Mouse (Mus musculus) midbrain, embryonic 14.5 days (tissue): ENCODE measurements around the gene BC028528. TPM values are rescaled to one million over a fixed set of nuclear protein-coding genes. Genes with fewer than 3 reads are reported as not detected.
A peak's percentile ranks its signal among the peaks of the same experiment; 100 is the strongest.

Experiments
- ATAC-seq: fragments of 200-750 bp; cut with Nextera tagmentation; 2 replicates; pipeline ENCODE4 v1.8.0; 2017; ENCODE audit warnings: moderate number of reproducible peaks, moderate library complexity; ENCODE audit not compliant: low FRiP score, low TSS enrichment
- DNase-seq: peaks from one replicate; pipeline ENCODE4 v3.0.0-alpha.2; 2015
- H3K27ac ChIP-seq: fragments of 300-500 bp; sonication (generic); replicated peaks from 2 replicates; pipeline ENCODE4 v1.5.1; 2014; ENCODE audit warnings: mild to moderate bottlenecking, low read depth, low read length, moderate library complexity
- H3K27me3 ChIP-seq: fragments of 300-500 bp; sonication (generic); 2 replicates; pipeline ENCODE4 v1.6.1; 2014; ENCODE audit warnings: low read length, control low read depth, mixed read lengths; ENCODE audit not compliant: control insufficient read depth, insufficient read depth
- H3K36me3 ChIP-seq: fragments of 300-500 bp; sonication (generic); 2 replicates; pipeline ENCODE4 v1.6.1; 2014; ENCODE audit warnings: low read length, control low read depth; ENCODE audit not compliant: control insufficient read depth, insufficient read depth
- H3K4me1 ChIP-seq: fragments of 300-500 bp; sonication (generic); 2 replicates; pipeline ENCODE4 v1.6.1; 2014; ENCODE audit warnings: mild to moderate bottlenecking, antibody characterized with exemption, low read length, control low read depth; ENCODE audit not compliant: control insufficient read depth, insufficient read depth
- H3K4me2 ChIP-seq: fragments of 300-500 bp; sonication (generic); 2 replicates; pipeline ENCODE4 v1.6.1; 2014; ENCODE audit warnings: mild to moderate bottlenecking, low read length, moderate library complexity
- H3K4me3 ChIP-seq: fragments of 300-500 bp; sonication (generic); replicated peaks from 2 replicates; pipeline ENCODE4 v1.5.1; 2014; ENCODE audit warnings: low read depth, low read length
- H3K9ac ChIP-seq: fragments of 300-500 bp; sonication (generic); replicated peaks from 2 replicates; pipeline ENCODE4 v1.6.1; 2014; ENCODE audit warnings: mild to moderate bottlenecking, low read length, moderate library complexity
- H3K9me3 ChIP-seq: fragments of 300-500 bp; sonication (generic); 2 replicates; pipeline ENCODE4 v1.6.1; 2016; ENCODE audit warnings: low read length, control low read depth, mixed read lengths; ENCODE audit not compliant: control insufficient read depth
- WGBS: fragments of 180-500 bp; shearing (Covaris S2); extraction: QIAGEN DNeasy Blood & Tissue Kit; methylation state at CpG from one replicate; pipeline ENCODE4 v1.1.7; 2014; 5-methylcytosine and 5-hydroxymethylcytosine counted together
- polyA plus RNA-seq: library from polyadenylated mRNA; unstranded; fragments of >200 nt; fragmentation: Nextera tagmentation; extraction: Ambion mirVana; gene quantifications from 2 replicates; pipeline ENCODE4 v1.2.1, GENCODE M21; 2014

BC028528 gene
- polyA plus RNA-seq, result 11.1 and 14.9 TPM in 2 replicates

DNA sequence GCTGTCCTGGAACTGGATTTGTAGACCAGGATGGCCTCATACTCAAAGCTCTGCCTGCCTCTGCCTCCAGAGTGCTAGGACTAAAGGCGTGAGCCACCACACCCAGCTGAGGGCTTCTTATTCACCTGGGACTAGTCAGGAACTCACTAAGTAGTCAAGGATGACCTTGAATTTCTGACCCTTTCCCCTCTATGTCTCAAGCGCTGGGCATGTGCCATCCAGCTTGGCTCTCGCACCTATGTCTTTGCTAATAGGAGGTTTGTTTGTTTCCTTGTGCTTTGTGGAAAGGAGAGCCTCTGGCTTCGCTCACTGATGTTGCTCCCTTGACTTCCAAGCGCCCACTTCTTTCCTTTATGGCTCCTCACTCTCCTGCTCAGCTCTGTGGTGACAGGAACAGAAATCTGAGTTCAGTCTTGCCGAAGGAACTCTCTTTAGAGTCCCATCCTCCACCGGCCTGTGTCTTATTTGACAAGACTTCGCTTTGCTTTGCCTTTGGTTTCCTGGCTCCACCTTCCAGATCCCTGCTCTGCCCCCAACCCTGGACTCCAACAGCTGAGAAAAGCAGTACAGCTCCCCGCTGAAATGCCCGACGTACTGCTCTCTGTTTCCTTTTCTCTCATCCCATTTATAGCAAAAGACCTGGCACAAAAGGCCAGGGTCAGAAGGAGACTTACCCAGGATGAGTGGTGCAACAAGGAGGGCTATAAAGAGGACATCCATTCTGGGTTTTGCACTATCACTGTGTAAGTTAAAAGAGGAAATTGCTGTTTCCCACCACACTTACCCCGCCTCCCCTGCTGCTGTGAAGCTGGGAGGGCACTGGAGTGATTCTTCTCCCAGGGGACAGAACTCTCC lies at the start of gene BC028528:
Gene BC028528 (minus strand): TSS at position 795 of the 855 bp plus-strand sequence.
- 0 out of 2 replicates have a peak within 1 kb of the TSS, but pooled peaks have one; percentile 2 for H3K4me3 ChIP-seq
- no peak for DNase-seq

DNA sequence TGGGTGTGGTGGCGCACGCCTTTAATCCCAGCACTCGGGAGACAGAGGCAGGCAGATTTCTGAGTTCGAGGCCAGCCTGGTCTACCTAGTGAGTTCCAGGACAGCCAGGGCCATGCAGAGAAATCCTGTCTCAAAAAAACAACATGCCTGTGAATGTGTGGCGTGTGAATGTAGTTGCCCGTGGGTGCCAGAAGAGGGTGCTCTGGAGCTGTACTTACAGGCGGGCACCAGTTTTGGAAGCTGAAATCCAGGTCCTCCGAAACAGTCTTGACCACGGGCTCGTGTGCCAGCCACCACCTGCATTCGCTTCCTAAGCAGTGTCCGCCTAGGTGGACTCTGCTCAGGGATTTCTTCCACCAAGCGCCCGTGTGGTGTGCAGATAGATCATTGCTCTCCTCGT lies 47.0 kb upstream of the BC028528 start:
- no peaks in the 10 kb centered on the region for H3K9me3 ChIP-seq
- no peak overlapping the region for H3K27ac ChIP-seq
- no peak overlapping the region for H3K9ac ChIP-seq
- no peaks in the 10 kb centered on the region for H3K4me1 ChIP-seq
- peaks cover 81% of the 10 kb centered on the region for H3K36me3 ChIP-seq
- no peak overlapping the region for H3K4me3 ChIP-seq
- H3K4me2 ChIP-seq, result no peak overlapping the region
- 93% methylated on average over 15 of the region's 15 CpGs for WGBS
- DNase-seq, result no peak
- no peak for ATAC-seq
- no peaks in the 10 kb centered on the region for H3K27me3 ChIP-seq

More for the DNA sequence above, at the start of gene BC028528:
- Histone ChIP-seq H3K9me3 (no peaks in the 10 kb centered on the region), H3K4me2 (peak within 1 kb of the TSS; percentile 27), H3K4me1 (peaks cover 12% of the 10 kb centered on the region), H3K36me3 (no peaks in the 10 kb centered on the region), H3K9ac (no peak within 1 kb of the TSS), H3K27me3 (no peaks in the 10 kb centered on the region), H3K27ac (peak within 1 kb of the TSS; percentile 8; the same call in 1 of the 2 replicates)
- no peak for ATAC-seq
- 28% methylated on average over 12 of the region's 12 CpGs for WGBS

DNA sequence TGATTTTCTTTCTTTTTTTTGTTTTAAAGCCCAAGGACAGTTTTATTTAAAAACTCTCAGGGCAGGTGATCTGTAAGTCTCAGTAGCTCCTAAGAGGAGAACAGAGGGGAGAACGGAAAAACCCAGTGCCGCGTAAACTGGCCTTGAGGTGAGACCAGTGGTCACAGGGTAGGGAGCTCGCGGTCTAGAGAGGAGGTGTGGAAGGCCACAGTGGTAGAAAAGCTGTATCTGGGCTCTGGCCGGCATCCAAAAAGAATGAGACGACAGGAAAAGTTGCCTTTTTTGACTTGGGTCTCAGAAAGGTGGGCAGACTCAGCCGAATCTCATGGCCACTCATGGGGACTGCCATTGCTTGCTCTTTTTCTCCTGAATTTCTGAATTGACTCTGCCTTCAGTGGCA lies 46.4 kb upstream of the BC028528 start:
- Histone ChIP-seq H3K4me2 (no peak overlapping the region), H3K4me3 (no peak overlapping the region), H3K27me3 (no peaks in the 10 kb centered on the region), H3K27ac (no peak overlapping the region), H3K4me1 (no peaks in the 10 kb centered on the region), H3K9ac (no peak overlapping the region), H3K9me3 (no peaks in the 10 kb centered on the region), H3K36me3 (peaks cover 80% of the 10 kb centered on the region)
- no peak for ATAC-seq
- DNase-seq, result no peak
- WGBS, result 97% methylated on average over 8 of the region's 8 CpGs

DNA sequence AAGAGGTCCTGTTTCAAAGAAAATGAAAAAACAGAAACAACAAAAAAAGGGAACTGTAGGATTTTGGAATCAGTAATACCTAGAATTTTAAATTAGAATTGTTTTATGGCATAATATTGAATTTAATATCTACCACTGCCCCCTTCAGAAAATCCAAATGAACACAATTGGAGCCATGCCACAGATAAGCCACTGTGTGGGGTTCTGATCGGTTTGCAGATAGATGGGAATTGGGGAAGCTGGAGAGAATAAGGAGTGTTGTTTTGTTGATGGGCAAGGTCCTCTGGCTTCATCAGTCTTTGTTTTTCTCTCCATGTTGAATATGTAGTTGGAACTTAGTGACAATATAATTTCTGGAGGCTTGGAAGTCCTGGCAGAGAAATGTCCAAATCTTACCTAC lies 42.6 kb upstream of the BC028528 start:
- no peak overlapping the region for H3K9ac ChIP-seq
- H3K9me3 ChIP-seq, result no peaks in the 10 kb centered on the region
- DNase-seq (no peak), ATAC-seq (no peak)
- no peak overlapping the region for H3K4me2 ChIP-seq
- no peaks in the 10 kb centered on the region for H3K27me3 ChIP-seq
- H3K4me3 ChIP-seq, result no peak overlapping the region
- WGBS, result 84% methylated on average over 1 of the region's 1 CpGs
- no peak overlapping the region for H3K27ac ChIP-seq
- peaks cover 46% of the 10 kb centered on the region for H3K36me3 ChIP-seq
- peaks cover 10% of the 10 kb centered on the region; the same call in 1 of the 2 replicates for H3K4me1 ChIP-seq

DNA sequence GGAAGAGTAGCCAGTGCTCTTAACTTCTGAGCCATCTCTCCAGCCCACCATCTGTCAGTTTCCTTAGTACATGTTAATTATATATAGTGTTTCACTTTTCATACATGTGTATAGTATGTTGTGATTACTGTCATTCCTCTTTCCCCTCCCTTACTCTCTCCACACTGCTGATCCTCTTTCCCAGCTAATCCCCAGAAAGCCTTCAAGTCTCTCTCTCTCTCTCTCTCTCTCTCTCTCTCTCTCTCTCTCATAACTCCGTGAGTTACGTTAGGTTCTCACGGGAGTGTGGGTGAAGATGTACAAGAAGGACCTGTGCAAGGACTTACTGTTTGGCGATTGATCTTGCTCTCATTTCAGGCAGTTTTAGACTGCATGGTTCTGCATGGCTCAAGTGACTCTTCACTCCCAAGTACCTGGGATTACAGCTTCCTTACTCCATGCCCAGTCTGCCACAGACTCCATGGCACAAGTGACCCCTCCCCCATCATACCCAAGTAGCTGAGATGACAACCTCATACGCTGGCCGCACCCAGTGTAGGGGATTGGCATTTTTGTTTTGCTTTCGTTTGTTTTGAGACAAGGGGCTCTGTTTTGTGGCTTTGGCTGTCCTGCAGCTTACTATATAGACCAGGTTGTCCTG lies 41.4 kb upstream of the BC028528 start:
- Histone ChIP-seq H3K9ac (no peak overlapping the region), H3K4me3 (no peak overlapping the region), H3K27ac (no peak overlapping the region), H3K4me1 (peaks cover 10% of the 10 kb centered on the region), H3K9me3 (no peaks in the 10 kb centered on the region), H3K4me2 (no peak overlapping the region), H3K27me3 (no peaks in the 10 kb centered on the region), H3K36me3 (peaks cover 34% of the 10 kb centered on the region)
- ATAC-seq (no peak), DNase-seq (no peak)
- 93% methylated on average over 7 of the region's 7 CpGs for WGBS

DNA sequence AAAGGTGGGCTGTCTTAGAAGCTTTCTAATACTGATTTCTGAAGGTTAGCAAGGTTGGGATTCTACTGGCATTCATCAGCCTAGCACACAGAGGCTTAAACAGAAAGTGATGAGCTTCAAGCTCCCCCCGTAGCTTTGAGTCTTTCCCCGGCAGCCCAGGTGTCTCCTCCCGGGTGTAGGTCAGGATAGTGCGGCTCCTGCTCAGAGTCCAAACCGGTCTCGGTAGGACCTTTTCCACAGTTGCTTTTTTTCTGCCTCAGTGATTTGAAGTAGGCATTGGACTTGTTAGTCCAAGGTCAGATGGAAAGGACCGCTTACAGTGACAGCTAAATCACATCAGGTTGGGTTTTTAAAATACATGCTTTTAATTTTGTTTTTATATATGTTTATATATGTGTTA lies 40.8 kb upstream of the BC028528 start:
- Histone ChIP-seq H3K27ac (no peak overlapping the region), H3K27me3 (no peaks in the 10 kb centered on the region), H3K4me1 (peaks cover 10% of the 10 kb centered on the region), H3K9me3 (no peaks in the 10 kb centered on the region), H3K9ac (no peak overlapping the region), H3K36me3 (peaks cover 27% of the 10 kb centered on the region), H3K4me3 (no peak overlapping the region), H3K4me2 (no peak overlapping the region)
- whole genome bisulfite sequencing, result 94% methylated on average over 7 of the region's 7 CpGs
- ATAC-seq, result no peak
- no peak for DNase-seq

DNA sequence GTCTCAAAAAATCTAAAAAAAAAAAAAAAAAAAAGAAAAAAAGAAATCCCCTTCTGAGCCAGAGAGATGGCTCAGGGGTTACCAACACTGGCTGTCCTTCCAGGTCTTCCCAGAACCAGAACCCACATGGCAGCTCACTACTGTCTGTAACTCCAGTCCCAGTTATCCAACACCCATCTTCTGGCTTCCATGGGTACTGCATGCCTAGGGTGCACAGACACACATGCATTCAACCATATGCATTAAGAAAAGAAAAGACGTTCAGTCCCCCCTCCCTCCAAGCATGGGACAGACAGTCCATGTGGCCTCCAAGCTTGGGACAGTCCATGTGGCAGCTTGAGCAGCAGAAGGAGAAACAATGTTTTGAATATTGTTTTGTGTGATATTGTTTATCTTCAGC lies 40.4 kb upstream of the BC028528 start:
- Histone ChIP-seq H3K27me3 (no peaks in the 10 kb centered on the region), H3K4me1 (peaks cover 10% of the 10 kb centered on the region), H3K36me3 (peaks cover 23% of the 10 kb centered on the region), H3K27ac (no peak overlapping the region), H3K4me3 (no peak overlapping the region), H3K4me2 (no peak overlapping the region), H3K9me3 (no peaks in the 10 kb centered on the region), H3K9ac (no peak overlapping the region)
- 55% methylated on average over 1 of the region's 1 CpGs for WGBS
- no peak for DNase-seq
- ATAC-seq, result no peak

DNA sequence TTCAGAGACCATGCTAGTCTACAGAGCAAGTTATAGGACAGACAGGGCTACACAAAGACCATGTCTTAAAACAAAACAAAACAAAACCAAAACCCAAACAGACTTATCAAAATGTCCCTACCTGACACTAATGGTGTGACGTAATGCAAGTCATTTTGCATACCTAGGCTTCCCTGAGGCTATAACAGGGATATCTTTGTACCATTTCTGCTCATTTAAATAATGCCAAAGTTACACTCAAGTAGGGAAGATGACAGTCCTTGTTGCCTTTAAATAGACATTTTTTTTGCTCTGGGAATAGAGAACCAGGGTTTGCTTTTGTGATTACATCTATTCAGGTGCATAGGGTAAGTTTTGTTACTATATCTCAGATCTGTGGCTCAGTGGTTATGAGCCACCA lies 39.7 kb upstream of the BC028528 start:
- WGBS, result 87% methylated on average over 1 of the region's 1 CpGs
- no peaks in the 10 kb centered on the region for H3K27me3 ChIP-seq
- H3K4me2 ChIP-seq, result no peak overlapping the region

DNA sequence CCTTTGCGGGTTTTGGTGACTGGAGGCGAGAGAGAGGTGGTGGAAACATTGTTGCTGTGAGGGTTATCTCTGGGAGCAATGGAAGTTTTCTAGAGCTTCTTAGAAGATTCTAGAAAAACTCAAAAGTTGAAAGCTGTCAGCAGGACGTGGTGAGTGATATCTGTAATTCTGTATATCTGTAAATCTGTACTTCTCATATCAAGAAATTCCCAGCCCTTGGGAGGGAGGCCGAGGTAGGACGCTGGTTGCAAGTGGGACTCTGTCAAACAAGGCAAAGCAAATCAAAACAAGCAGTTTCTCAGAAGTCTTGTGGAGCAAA lies 38.6 kb upstream of the BC028528 start:
- no peaks in the 10 kb centered on the region for H3K27me3 ChIP-seq
- H3K36me3 ChIP-seq, result peaks cover 15% of the 10 kb centered on the region
- no peak for DNase-seq
- ATAC-seq, result no peak
- peak overlapping the region; percentile 86 for H3K27ac ChIP-seq
- peak overlapping the region; percentile 77 for H3K9ac ChIP-seq
- H3K4me3 ChIP-seq, result peak overlapping the region; percentile 64
- 2% methylated on average over 5 of the region's 5 CpGs for WGBS
- H3K4me2 ChIP-seq, result peak overlapping the region; percentile 71
- no peaks in the 10 kb centered on the region for H3K9me3 ChIP-seq
- peaks cover 10% of the 10 kb centered on the region for H3K4me1 ChIP-seq

More for the DNA sequence above, 39.7 kb upstream of the BC028528 start:
- DNase-seq (no peak), ATAC-seq (no peak)
- H3K36me3 ChIP-seq, result peaks cover 18% of the 10 kb centered on the region
- peaks cover 10% of the 10 kb centered on the region for H3K4me1 ChIP-seq
- H3K9me3 ChIP-seq, result no peaks in the 10 kb centered on the region
- H3K4me3 ChIP-seq, result no peak overlapping the region
- H3K27ac ChIP-seq, result no peak overlapping the region
- H3K9ac ChIP-seq, result no peak overlapping the region
